Mouse (Mus musculus) CH12.LX (cell line): ENCODE results near the gene Arpp21. TPM values are rescaled to one million over a fixed set of nuclear protein-coding genes. Genes with fewer than 3 reads are reported as not detected.

Experiments
- DNase-seq: peaks from one replicate; pipeline ENCODE4 v3.0.0-alpha.2; 2013; ENCODE audit errors: extremely low read depth
- H3K27ac ChIP-seq: 2 replicates; pipeline ENCODE4 v1.5.1; 2012; ENCODE audit warnings: low read depth, mild to moderate bottlenecking, control low read depth, moderate library complexity; ENCODE audit not compliant: insufficient read depth
- H3K27me3 ChIP-seq: replicated peaks from 2 replicates; pipeline ENCODE3; 2012; ENCODE audit warnings: inconsistent platforms
- H3K36me3 ChIP-seq, 2 experiments: replicated peaks in 1 of 2; 2 replicates each; pipeline versions ENCODE3 to v1.6.1; 2012; ENCODE audit warnings: inconsistent platforms in 1 of 2, low read length in 1 of 2, mild to moderate bottlenecking in 1 of 2, mixed read lengths in 1 of 2, moderate library complexity in 1 of 2; ENCODE audit not compliant: control insufficient read depth in 1 of 2, insufficient read depth in 1 of 2
- H3K4me1 ChIP-seq, 2 experiments: 2 replicates each; pipeline ENCODE4 v1.6.1; 2012; ENCODE audit warnings: inconsistent platforms in 1 of 2, moderate library complexity in 1 of 2; ENCODE audit not compliant: insufficient read depth in 2 of 2, control insufficient read depth in 1 of 2
- H3K4me2 ChIP-seq: 2 replicates; pipeline ENCODE4 v1.6.1; 2012; ENCODE audit warnings: low read depth, mild to moderate bottlenecking, control low read depth; ENCODE audit not compliant: poor library complexity, insufficient read depth, severe bottlenecking
- H3K4me3 ChIP-seq, 3 experiments: fragments of 150-350 bp in 1 of 3; sonication (generic) in 1 of 3; replicated peaks in 1 of 3; 2 replicates each; pipeline versions ENCODE3 to v1.5.1; 2011 to 2012; ENCODE audit warnings: low read depth in 2 of 3, low read length in 2 of 3, mild to moderate bottlenecking in 2 of 3, moderate library complexity in 2 of 3, control low read depth in 1 of 3, improper control_type of control experiment in 1 of 3, inconsistent platforms in 1 of 3, mixed read lengths in 1 of 3; ENCODE audit not compliant: poor library complexity in 1 of 3
- H3K79me2 ChIP-seq: replicated peaks from 2 replicates; pipeline ENCODE4 v1.6.1; 2012; ENCODE audit warnings: mild to moderate bottlenecking, moderate library complexity; ENCODE audit not compliant: control insufficient read depth, poor library complexity, insufficient read depth, severe bottlenecking; ENCODE audit errors: extremely low read depth
- H3K9ac ChIP-seq: 2 replicates; pipeline ENCODE4 v1.6.1; 2012; ENCODE audit warnings: low read depth, mild to moderate bottlenecking, control low read depth, moderate library complexity; ENCODE audit not compliant: insufficient read depth
- H3K9me3 ChIP-seq: replicated peaks from 2 replicates; pipeline ENCODE3; 2012; ENCODE audit warnings: low read length, inconsistent platforms, mixed read lengths
- CHD1 ChIP-seq: IDR thresholded peaks from 2 replicates; pipeline ENCODE4 v1.6.1; 2012; ENCODE audit warnings: low read depth, low read length, improper control_type of control experiment, inconsistent platforms
- E2F4 ChIP-seq: IDR thresholded peaks from 2 replicates; pipeline ENCODE4 v1.6.1; 2011; ENCODE audit warnings: low read depth, low read length, improper control_type of control experiment; ENCODE audit not compliant: insufficient replicate concordance
- EP300 ChIP-seq: IDR thresholded peaks from 2 replicates; pipeline ENCODE4 v1.6.1; 2011; ENCODE audit warnings: low read length, improper control_type of control experiment
- GABPA ChIP-seq: IDR thresholded peaks from 2 replicates; pipeline ENCODE4 v1.6.1; 2012; ENCODE audit warnings: low read depth, low read length, improper control_type of control experiment, inconsistent platforms; ENCODE audit not compliant: insufficient replicate concordance
- JUN ChIP-seq: IDR thresholded peaks from 2 replicates; pipeline ENCODE4 v1.6.1; 2011; ENCODE audit warnings: low read depth, mild to moderate bottlenecking, low read length, improper control_type of control experiment, moderate library complexity; ENCODE audit not compliant: insufficient read depth
- MEF2A ChIP-seq: IDR thresholded peaks from 2 replicates; pipeline ENCODE4 v1.6.1; 2014; ENCODE audit warnings: low read depth, mild to moderate bottlenecking, inconsistent platforms, low read length, improper control_type of control experiment, borderline replicate concordance
- MXI1 ChIP-seq: IDR thresholded peaks from 2 replicates; pipeline ENCODE4 v1.6.1; 2011; ENCODE audit warnings: mild to moderate bottlenecking, low read depth, low read length, improper control_type of control experiment
- NELFE ChIP-seq: IDR thresholded peaks from 2 replicates; pipeline ENCODE4 v1.6.1; 2011; ENCODE audit warnings: low read depth, low read length, improper control_type of control experiment
- NRF1 ChIP-seq: IDR thresholded peaks from 2 replicates; pipeline ENCODE4 v1.6.1; 2014; ENCODE audit warnings: low read depth, mild to moderate bottlenecking, inconsistent platforms, low read length, improper control_type of control experiment, moderate library complexity
- POLR2A ChIP-seq: IDR thresholded peaks from 2 replicates; pipeline ENCODE4 v1.6.1; 2011; ENCODE audit warnings: low read depth, mild to moderate bottlenecking, improper control_type of control experiment, low read length
- SIN3A ChIP-seq: IDR thresholded peaks from 2 replicates; pipeline ENCODE4 v1.6.1; 2012; ENCODE audit warnings: low read length, improper control_type of control experiment, inconsistent platforms
- SMC3 ChIP-seq: IDR thresholded peaks from 2 replicates; pipeline ENCODE4 v1.6.1; 2011; ENCODE audit warnings: low read depth, low read length, improper control_type of control experiment
- TCF12 ChIP-seq: IDR thresholded peaks from 2 replicates; pipeline ENCODE4 v1.6.1; 2014; ENCODE audit warnings: low read depth, mild to moderate bottlenecking, inconsistent platforms, low read length, improper control_type of control experiment
- UBTF ChIP-seq: IDR thresholded peaks from 2 replicates; pipeline ENCODE4 v1.6.1; 2012; ENCODE audit warnings: low read depth, mild to moderate bottlenecking, inconsistent platforms, low read length, improper control_type of control experiment, moderate library complexity
- USF2 ChIP-seq: conservative IDR thresholded peaks from 2 replicates; pipeline ENCODE4 v1.6.1; 2011; ENCODE audit warnings: low read depth, low read length, improper control_type of control experiment
- ZKSCAN1 ChIP-seq: IDR thresholded peaks from 2 replicates; pipeline ENCODE4 v1.6.1; 2012; ENCODE audit warnings: low read depth, inconsistent platforms, low read length, improper control_type of control experiment, borderline replicate concordance
- dilution Hi-C: fragments of 300-500 bp; cut with MboI; formaldehyde crosslinking; loops from 2 replicates; pipeline ENCODE4 v1.14.3; 2020; ENCODE audit warnings: low sequenced_read_pairs; ENCODE audit not compliant: extremely low pct_unique_long_range_greater_than_20kb, extremely low pct_ligation_motif_present
- in situ Hi-C: fragments of 300-500 bp; cut with MboI; formaldehyde crosslinking; loops from 3 replicates; pipeline ENCODE4 v1.14.3; 2019; ENCODE audit warnings: low sequenced_read_pairs, low pct_ligation_motif_present, low pct_unique_long_range_greater_than_20kb, mixed read lengths
- polyA plus RNA-seq: library from polyadenylated mRNA; unstranded; fragments of >175 nt; gene quantifications from 2 replicates; pipeline ENCODE4 v1.2.1, GENCODE M21; 2012; ENCODE audit warnings: low read depth; ENCODE audit not compliant: insufficient read length
- total RNA-seq, 2 experiments: library from RNA; depleted of rRNA; stranded (reverse); fragments of 300-350 nt in 1 of 2; fragments of >200 nt in 1 of 2; gene quantifications; 2 replicates each; pipeline ENCODE4 v1.2.3; 2012 to 2014

The Arpp21 gene
- total and polyA plus RNA-seq, 3 experiments, result not detected

DNA sequence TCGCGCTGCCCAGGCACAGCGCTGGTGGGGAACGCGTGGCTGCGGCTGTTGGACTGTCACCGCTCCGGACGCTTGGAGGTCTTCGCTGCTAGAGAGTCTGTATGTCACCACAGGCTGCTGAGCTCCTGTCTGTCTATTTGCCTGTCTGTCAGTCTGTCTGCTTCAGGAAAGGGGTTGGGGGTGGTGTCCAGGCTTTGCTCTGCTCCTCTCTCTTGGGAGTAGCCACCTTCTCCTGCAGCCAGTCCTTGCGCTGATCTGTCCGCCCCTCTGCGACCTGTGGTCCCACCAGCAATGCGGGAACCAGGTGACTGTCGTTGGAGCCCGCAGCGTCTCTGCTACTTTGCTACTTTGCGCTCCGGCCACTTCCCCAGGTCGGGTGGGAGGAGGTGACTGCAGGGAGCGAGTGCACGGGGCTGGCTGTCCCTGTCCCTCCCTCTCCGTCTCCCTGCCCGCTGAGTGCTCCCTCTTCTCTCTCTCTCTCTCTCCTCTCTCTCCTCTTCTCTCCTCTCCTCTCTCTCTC is 1.2 kb downstream of the Arpp21 start:
- Histone ChIP-seq H3K9me3 (peaks cover 64% of the 10 kb centered on the region), H3K79me2 (no peaks in the 10 kb centered on the region), H3K27ac (no peak overlapping the region), H3K4me2 (no peak overlapping the region), H3K36me3 (no peaks in the 10 kb centered on the region), H3K4me3 (no peak overlapping the region), H3K4me1 (no peaks in the 10 kb centered on the region), H3K27me3 (no peaks in the 10 kb centered on the region), H3K9ac (no peak overlapping the region)
- TF ChIP-seq USF2 (no peak), TCF12 (no peak), ZKSCAN1 (no peak), GABPA (no peak), CHD1 (no peak), SIN3A (no peak), MEF2A (no peak), UBTF (no peak), EP300 (no peak), SMC3 (no peak), MXI1 (no peak), POLR2A (no peak), NRF1 (no peak), NELFE (no peak)
- no peak for DNase-seq
- dilution Hi-C loops, result no loop called here
- in situ Hi-C loops, result no loop called here

DNA sequence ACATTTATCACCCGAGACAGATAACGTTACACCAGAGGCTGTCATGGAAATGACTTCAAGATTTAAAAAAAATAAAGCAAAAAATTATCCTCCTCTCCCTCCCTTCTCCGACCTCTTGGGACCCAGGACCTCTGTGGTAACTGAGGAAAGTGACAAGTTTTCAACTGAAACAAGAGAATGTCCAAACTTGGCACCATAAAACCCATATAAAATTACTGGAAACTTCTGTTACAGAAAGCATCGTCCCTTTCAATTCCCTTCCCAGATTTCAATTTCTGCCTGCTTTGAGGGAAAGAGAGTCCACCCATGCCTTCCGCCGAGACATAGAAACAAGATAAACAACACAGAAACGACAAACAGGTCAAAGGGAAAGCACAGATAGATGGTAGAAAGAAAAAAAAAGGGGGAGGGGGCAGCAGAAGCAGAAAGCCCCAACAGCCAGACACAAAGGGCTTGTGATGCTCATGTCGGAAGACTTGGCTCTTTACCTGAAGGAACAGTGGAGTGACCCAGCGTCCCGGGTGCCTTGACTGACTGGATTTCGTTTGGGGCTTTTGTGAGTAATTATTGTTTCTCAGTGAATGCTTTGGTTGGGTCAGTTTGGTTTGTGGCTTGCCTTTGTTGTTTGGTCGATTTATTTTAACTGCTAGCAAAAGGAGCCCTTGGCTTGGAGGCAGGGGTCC is 1.8 kb downstream of the Arpp21 start:
- H3K4me2 ChIP-seq, result no peak overlapping the region
- dilution Hi-C loops, result no loop called here
- no peak overlapping the region for H3K27ac ChIP-seq
- H3K9me3 ChIP-seq, result peaks cover 60% of the 10 kb centered on the region
- H3K27me3 ChIP-seq, result no peaks in the 10 kb centered on the region
- no peak overlapping the region for H3K9ac ChIP-seq
- no peak for TF ChIP-seq MXI1
- no peak for TF ChIP-seq JUN
- TF ChIP-seq E2F4, result no peak
- TF ChIP-seq, all 38 proteins: peak for 0
- DNase-seq, result no peak
- in situ Hi-C loops, result no loop called here
- H3K4me1 ChIP-seq, result no peaks in the 10 kb centered on the region
- no peak overlapping the region for H3K4me3 ChIP-seq
- no peaks in the 10 kb centered on the region for H3K36me3 ChIP-seq
- no peaks in the 10 kb centered on the region for H3K79me2 ChIP-seq
